Mouse (Mus musculus) kidney, adult 2 months (tissue): ENCODE data around the gene Hoxd10. TPM values are rescaled to one million over a fixed set of nuclear protein-coding genes. Genes with fewer than 3 reads are reported as not detected.
A peak's percentile ranks its signal among the peaks of the same experiment; 100 is the strongest.

Source experiments
- DNase-seq: peaks from one replicate; pipeline ENCODE4 v3.0.0; 2021
- H3K27ac ChIP-seq: fragments of 200-500 bp; 2 replicates; pipeline ENCODE4 v1.5.1; 2012; ENCODE audit warnings: low read depth, low read length, control low read depth, inconsistent platforms; ENCODE audit not compliant: insufficient read depth
- H3K27me3 ChIP-seq: fragments of 200-500 bp; replicated peaks from 2 replicates; pipeline ENCODE4 v1.6.1; 2012; ENCODE audit warnings: mild to moderate bottlenecking, moderate library complexity, low read length, inconsistent platforms; ENCODE audit not compliant: control insufficient read depth, insufficient read depth
- H3K36me3 ChIP-seq: fragments of 200-500 bp; 2 replicates; pipeline ENCODE4 v1.6.1; 2012; ENCODE audit warnings: mild to moderate bottlenecking, moderate library complexity, low read length, inconsistent platforms; ENCODE audit not compliant: control insufficient read depth, insufficient read depth
- H3K4me1 ChIP-seq: fragments of 200-500 bp; 2 replicates; pipeline ENCODE4 v1.6.1; 2011; ENCODE audit warnings: low read length; ENCODE audit not compliant: control insufficient read depth, insufficient read depth
- H3K4me3 ChIP-seq: fragments of 200-500 bp; 2 replicates; pipeline ENCODE4 v1.5.1; 2011; ENCODE audit warnings: mild to moderate bottlenecking, low read depth, low read length, control low read depth; ENCODE audit not compliant: insufficient read depth
- CTCF ChIP-seq: fragments of 200-500 bp; conservative IDR thresholded peaks from 2 replicates; pipeline ENCODE4 v1.5.1; 2011; ENCODE audit warnings: low read depth, mild to moderate bottlenecking, control low read depth, low read length, moderate library complexity, mixed read lengths; ENCODE audit not compliant: insufficient read depth, insufficient read length
- POLR2A ChIP-seq: fragments of 200-500 bp; IDR thresholded peaks from one replicate; pipeline ENCODE4 v1.6.1; 2011; ENCODE audit warnings: low read depth, low read length, control low read depth
- WGBS: fragments of 180-500 bp; shearing (Covaris S2); methylation state at CpG from one replicate; pipeline ENCODE4 v1.1.7; 2018; 5-methylcytosine and 5-hydroxymethylcytosine counted together
- polyA plus RNA-seq: library from polyadenylated mRNA; depleted of rRNA; stranded (reverse); fragments of >200 nt; gene quantifications from 2 replicates; pipeline ENCODE4 v1.2.3, GENCODE M21; 2012

Gene Hoxd10
- polyA plus RNA-seq, 1 experiment, result 7.9 TPM

- no peak for DNase-seq
- 26% methylated on average over 47 of the region's 47 CpGs for WGBS
- Histone ChIP-seq H3K27me3 (peaks cover 2% of the 10 kb centered on the region), H3K27ac (no peak within 1 kb of the TSS), H3K36me3 (no peaks in the 10 kb centered on the region), H3K4me1 (no peaks in the 10 kb centered on the region), H3K4me3 (no peak within 1 kb of the TSS)
- TF ChIP-seq POLR2A (no peak), CTCF (no peak)
Observed at GRCm38 (mm10) chr2:74674881-74675665, 16.7 kb upstream of the Hoxd10 start, which contains the start of gene Hoxd12. Hoxd12 (plus strand) TSS chr2:74675013.

GRCm38 (mm10) chr2:74675666-74676282, 15.9 kb upstream of the Hoxd10 start:
- DNase-seq, result no peak
- H3K27ac ChIP-seq, result no peak overlapping the region
- H3K4me1 ChIP-seq, result no peaks in the 10 kb centered on the region
- no peak overlapping the region for H3K4me3 ChIP-seq
- H3K27me3 ChIP-seq, result peaks cover 2% of the 10 kb centered on the region
- WGBS, result 52% methylated on average over 24 of the region's 24 CpGs
- H3K36me3 ChIP-seq, result no peaks in the 10 kb centered on the region
- TF ChIP-seq CTCF (no peak), POLR2A (no peak)

DNA sequence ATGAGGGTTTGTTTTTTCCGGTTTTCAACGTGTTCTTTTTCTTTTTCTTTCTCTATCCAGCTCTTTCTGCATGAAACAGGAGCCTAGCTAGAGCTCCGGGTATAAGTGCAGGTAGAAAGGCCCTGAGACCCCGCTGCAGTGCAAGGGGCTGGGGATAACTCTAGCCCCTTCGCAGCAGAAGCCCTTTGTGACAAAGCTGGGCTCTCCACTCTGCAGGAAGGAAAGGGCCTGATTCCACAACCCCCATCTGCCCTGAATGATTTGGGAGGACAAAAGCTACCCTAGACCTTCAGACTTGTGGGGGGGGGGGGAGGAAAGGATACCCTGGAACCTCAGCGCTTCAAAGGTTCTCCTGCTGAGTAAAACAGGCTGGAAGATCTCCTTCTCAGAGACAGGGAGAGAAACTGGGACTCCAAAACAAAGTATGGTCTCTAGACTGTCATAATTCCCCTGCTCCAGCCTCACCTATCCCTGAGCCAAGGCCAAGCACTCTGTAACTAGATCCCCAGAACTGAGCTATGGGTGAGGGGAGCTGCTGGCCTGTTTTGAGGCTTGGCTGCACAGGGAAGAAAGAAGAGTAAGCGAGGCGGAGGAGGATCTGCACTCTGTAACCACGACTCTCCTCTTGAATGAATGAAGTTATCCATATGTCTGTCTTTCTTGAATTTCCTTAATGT, 15.2 kb upstream of the Hoxd10 start:
- H3K36me3 ChIP-seq, result no peaks in the 10 kb centered on the region
- H3K27me3 ChIP-seq, result peaks cover 2% of the 10 kb centered on the region
- TF ChIP-seq CTCF (no peak), POLR2A (no peak)
- 57% methylated on average over 9 of the region's 9 CpGs for WGBS
- DNase-seq, result no peak
- H3K4me3 ChIP-seq, result no peak overlapping the region
- H3K27ac ChIP-seq, result no peak overlapping the region
- H3K4me1 ChIP-seq, result no peaks in the 10 kb centered on the region

- Histone ChIP-seq H3K27me3 (peaks cover 5% of the 10 kb centered on the region), H3K27ac (no peak overlapping the region), H3K4me3 (no peak overlapping the region), H3K36me3 (no peaks in the 10 kb centered on the region), H3K4me1 (no peaks in the 10 kb centered on the region)
- TF ChIP-seq CTCF (no peak), POLR2A (no peak)
- WGBS, result 79% methylated on average over 2 of the region's 2 CpGs
- DNase-seq, result no peak
Observed at GRCm38 (mm10) chr2:74677106-74677505, 14.6 kb upstream of the Hoxd10 start.

DNA sequence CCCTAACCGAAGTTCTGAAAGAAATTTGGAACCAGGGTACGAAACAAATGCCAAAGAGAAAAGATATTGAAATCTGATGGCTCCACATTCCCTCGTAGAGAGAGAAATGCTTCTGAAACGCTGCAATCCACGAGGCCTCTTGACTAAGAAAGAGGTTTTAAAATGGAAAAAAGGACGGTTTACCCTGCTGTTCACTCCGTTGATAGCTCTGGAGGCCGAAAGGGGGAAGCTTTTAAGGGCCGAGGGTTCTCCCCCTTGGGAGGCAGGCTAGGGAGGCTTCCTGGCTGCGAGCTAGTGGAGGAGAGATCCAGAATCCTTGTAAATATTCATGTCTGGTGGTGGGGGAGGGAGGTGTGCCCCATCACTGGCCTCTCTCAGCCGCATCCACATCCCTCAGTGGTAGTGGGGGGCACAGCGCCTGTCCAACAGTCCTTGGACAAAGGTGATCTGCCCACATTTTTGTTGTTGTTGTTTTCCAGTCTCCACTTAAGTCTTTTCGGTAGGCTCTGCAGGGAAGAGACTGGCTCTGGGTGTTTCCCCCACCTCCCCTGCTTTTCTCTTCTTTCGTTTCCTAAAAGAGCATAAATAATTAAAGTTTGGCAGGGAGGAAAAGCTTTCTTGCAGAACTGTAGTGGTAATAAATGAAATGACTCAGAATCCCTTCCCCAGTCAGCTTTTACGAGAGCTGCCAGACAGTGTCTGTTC, 12.7 kb upstream of the Hoxd10 start, which contains the start of gene Hoxd11:
Gene Hoxd11, plus strand, starts transcription at position 667 of the 705 bp plus-strand sequence.
- no peak for DNase-seq
- H3K27ac ChIP-seq, result peak within 1 kb of the TSS; percentile 61; the same call in 1 of the 2 replicates
- H3K4me3 ChIP-seq, result peak within 1 kb of the TSS; percentile 44
- peaks cover 9% of the 10 kb centered on the region for H3K27me3 ChIP-seq
- WGBS, result 39% methylated on average over 15 of the region's 15 CpGs
- TF ChIP-seq CTCF (no peak), POLR2A (no peak)
- no peaks in the 10 kb centered on the region for H3K4me1 ChIP-seq
- H3K36me3 ChIP-seq, result no peaks in the 10 kb centered on the region

- DNase-seq, result no peak
- H3K4me3 ChIP-seq, result peak overlapping the region; percentile 44
- WGBS, result 7% methylated on average over 26 of the region's 26 CpGs
- H3K27me3 ChIP-seq, result peaks cover 9% of the 10 kb centered on the region
- H3K36me3 ChIP-seq, result no peaks in the 10 kb centered on the region
- H3K4me1 ChIP-seq, result no peaks in the 10 kb centered on the region
- H3K27ac ChIP-seq, result peak overlapping the region; percentile 61; the same call in 1 of the 2 replicates
- no peak for TF ChIP-seq CTCF
- TF ChIP-seq POLR2A, result no peak
Observed at GRCm38 (mm10) chr2:74679596-74679971, 12.1 kb upstream of the Hoxd10 start.
